Mouse (Mus musculus) CD4-positive helper T cell, adult 2 months (primary cell): ENCODE results near the gene Gm20458.

Experiments used
- DNase-seq: peaks from one replicate; pipeline ENCODE4 v3.0.0-alpha.2; 2012; ENCODE audit warnings: low read depth, missing footprints, low spot score

Gm20458 gene

DNA sequence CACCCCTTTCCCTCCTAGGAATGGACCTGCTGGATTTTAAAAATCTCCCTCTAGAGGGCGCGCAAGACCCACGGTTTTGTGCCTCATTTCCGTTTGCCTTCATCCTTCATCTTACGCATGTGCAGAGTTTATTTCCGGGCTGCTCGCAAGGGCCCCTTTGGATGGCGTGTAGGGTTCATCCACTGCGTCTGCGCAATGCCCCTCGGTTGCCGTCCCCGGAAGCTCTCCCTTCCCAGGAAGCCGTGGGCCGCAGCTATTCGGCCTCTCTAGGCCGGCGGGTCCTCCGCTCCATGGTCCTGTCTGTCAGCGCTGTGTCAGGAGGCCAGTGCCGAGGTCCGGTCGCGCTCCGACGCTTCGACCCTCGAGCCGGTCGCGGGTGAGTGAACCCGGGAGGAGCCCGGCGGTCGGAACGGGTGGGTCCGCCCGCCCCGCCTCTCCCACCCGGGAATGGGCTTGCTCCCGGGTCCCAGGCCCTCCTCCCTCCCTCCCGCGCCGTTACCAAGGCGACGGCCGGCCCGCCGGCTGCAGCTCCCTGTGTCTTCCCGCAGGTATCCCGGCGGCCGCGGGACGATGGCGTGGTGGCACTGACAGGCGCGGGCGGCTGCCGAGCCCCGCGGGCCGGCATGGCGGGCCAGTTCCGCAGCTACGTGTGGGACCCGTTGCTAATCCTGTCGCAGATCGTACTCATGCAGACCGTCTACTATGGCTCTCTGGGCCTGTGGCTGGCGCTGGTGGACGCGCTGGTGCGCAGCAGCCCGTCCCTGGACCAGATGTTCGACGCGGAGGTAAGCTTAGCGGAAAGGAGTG, at the start of gene Gm20458:
Gene Gm20458, plus strand, starts transcription at position 223 of the 807 bp plus-strand sequence.
- peak; percentile 96 for DNase-seq

DNA sequence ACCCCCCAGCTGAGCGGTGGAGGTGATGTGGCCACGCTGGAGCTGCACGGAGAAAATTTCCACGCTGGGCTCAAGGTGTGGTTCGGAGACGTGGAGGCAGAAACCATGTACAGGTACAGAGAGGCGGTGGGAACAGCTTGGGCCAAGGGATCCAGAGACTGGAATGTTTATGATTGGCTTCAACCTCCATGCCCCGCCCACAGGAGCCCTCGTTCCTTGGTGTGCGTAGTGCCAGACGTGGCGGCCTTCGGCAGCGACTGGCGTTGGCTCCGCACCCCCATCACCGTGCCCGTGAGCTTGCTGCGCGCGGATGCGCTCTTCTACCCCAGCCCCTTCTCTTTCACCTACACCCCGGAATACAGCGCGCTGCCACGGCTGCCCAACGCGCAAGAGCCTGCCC, 46.6 kb upstream of the Gm20458 start:
- no peak for DNase-seq

DNA sequence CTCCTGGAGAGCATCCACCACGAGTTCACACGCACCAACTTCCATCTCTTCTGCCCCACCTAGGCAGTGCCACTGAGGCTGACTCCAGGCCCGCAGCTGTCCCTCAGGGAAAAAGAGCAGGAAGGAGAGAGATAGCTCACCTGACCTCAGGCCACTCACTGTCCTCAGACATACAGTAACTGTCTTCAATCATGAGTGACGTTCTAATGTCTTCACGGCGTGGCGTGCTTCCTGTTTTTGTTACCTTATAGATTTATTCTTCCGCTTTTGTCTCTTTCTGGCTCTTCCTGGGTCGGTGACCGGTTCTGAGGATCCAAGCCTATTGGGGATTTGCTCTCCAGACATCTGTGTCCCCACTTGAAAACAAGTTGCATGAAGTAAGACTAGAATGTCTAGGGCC, 46.2 kb upstream of the Gm20458 start:
- no peak for DNase-seq

GRCm38 (mm10) chr2:164417198-164417597, 43.6 kb upstream of the Gm20458 start:
- peak; percentile 46 for DNase-seq

DNA sequence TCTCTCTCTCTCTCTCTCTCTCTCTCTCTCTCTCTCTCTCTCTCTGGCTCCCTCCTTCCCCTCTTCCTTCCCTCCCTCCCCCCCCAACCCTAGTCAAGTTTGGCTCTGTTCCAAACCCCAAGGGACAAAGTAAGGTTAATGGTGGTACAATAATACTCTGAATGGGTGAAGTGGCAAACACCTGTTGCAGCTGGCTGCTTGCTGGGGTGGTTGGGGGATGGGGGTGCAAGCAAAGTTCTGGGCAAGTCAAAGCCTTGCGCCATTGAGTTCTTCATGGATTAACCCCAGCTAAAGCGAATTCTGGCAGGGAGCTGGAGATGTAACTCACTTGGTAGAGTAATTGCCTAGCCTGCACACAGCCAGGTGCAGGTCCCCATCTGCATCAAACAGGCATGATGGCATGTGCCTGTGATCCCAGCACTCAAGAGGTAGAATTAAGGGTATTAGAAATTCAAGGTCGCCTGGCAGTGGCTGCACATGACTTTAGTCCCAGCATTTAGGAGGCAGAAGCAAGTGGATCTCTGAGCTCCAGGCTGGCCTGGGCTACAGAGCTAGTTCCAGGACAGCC, 42.4 kb upstream of the Gm20458 start:
- DNase-seq, result no peak

GRCm38 (mm10) chr2:164419489-164419888, 41.3 kb upstream of the Gm20458 start:
- no peak for DNase-seq

- DNase-seq, result no peak
Measured at GRCm38 (mm10) chr2:164421306-164421705, 39.5 kb upstream of the Gm20458 start.

- no peak for DNase-seq
Measured at GRCm38 (mm10) chr2:164421979-164422378, 38.8 kb upstream of the Gm20458 start.

DNA sequence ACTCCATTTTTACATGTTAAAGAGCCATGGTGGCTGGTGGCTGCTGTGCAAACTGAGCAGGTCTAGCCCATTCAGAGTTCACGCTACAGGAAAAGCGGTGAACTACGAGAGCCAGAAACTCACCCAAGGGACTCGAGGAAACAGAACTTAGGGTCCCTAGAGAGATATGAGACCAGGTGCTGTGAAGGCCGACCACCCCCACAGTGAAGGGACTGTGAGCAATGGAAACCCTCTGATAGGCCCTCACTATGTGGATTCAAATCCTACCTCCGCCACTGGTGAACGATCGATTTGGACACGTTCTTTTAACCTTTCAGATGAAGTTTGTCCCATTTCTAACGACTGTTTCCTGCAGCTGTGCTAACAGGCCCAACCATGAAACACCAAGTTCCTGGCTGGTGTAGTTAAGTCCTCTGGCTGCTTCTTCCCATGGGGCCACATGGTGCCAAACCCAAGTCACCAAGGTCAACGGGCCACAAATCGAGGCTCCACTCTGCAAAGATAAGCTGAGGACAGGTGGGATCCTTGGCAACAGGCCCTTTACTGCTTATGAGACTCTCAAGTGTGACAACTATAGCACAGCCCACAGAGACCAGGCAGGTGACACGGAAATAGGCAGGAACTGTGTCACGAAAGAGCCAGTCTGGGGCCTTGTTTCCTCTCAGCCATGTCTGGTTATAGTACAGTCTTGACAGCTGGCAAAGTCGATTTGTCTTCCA, 37.9 kb upstream of the Gm20458 start:
- no peak for DNase-seq

- DNase-seq, result no peak
Measured at GRCm38 (mm10) chr2:164423464-164423863, 37.3 kb upstream of the Gm20458 start.

DNA sequence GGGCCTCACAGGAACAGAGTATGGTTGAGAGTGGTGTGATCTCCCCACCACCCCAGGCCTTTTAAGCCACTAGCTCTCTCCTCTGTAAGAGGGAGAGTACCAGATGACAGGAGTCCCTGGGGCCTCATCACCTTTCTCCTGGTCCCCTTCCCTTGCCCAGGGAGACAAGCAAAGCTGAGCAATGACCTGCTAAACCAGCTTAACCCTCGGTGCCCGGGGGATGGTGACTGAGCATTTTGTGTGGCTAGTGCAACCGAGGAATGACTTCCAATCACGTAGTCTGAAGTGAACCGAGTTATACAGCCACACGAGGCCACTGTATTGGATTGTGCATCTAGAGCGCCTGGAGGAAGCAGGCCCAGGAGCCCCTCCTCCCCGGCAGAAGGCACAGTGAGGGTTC, 36.4 kb upstream of the Gm20458 start:
- DNase-seq, result no peak

- no peak for DNase-seq
Measured at GRCm38 (mm10) chr2:164425401-164425800, 35.4 kb upstream of the Gm20458 start.

GRCm38 (mm10) chr2:164426121-164426520, 34.6 kb upstream of the Gm20458 start:
- DNase-seq, result no peak

GRCm38 (mm10) chr2:164426952-164427351, 33.8 kb upstream of the Gm20458 start:
- DNase-seq, result no peak

DNA sequence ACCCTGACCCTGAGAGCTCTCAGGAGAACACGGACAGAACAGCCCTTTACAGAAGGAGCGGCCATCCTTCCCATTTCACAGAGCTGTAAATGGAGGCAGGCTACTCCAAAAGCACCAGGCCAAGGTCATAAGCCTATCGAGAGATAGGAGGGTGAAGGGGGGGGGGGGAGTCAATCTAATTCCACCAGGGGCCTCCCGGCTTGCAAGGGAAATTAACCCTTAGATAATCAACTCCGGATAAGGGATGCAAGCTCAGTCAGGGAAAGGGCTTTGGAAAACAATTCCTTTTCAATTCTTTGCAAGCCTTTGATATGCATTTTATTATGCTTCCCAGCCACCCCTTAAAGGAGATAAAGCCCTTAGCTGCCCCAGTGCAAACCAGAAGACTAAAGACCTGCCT, 32.3 kb upstream of the Gm20458 start:
- DNase-seq, result no peak

- no peak for DNase-seq
Measured at GRCm38 (mm10) chr2:164429881-164430615, 30.7 kb upstream of the Gm20458 start.

DNA sequence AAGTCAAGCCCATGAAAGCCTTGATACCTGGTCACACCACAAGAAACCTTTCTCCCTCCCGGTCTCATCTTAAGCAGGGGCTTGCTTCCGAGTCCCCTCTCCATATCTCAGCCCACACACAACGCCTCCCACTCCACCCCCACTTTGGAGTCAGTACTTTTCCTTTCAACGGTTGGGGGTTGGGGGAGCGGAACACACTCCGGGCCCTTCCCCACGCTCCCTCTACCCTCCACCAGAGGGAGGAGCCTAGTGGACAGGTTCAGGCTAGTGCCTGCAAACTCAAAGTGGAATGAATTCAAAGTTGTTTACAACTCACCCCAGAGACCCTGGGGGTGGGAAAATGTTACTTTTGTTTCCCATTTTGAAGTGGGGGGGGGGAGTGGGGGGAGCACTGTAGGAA, 30.1 kb upstream of the Gm20458 start:
- DNase-seq, result no peak

DNA sequence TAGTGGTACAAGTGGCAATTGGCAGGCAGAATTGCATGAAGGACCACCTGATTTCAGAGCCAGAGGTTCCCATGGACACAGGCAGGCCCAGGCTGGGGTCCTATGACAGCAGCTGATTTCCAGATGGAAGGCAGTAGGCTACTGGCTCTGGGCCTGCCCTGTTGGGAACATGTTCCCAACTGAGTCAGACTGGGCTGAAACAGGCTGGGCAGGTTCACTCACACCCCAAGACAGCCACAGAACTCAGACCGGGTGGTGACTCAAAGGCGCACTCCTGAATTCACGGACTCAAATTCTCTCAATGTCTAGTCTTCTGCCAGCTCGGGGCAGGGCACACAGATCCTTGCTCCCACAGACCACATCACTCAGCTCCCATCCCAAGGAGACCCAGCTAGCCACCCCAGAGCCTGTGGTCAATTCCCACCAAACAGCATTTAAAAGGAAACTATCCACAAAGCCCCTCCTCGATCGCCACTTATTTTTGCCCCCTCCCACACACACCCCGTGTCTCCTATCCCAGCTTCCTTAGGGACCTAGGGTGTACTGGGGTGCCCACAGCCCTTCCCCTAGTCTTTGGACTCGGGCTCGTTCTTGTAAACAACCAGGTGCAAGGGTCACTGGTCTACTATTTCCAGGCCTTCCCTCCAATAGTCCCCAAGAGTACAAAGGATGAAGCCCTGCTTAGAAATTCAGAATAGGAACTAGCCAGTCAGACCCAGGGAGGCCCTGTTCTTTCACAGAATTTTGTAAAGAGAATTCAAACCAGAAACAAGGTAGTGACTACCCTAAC, 28.9 kb upstream of the Gm20458 start:
- DNase-seq, result no peak

- DNase-seq, result no peak
Measured at GRCm38 (mm10) chr2:164432541-164433191, 28.1 kb upstream of the Gm20458 start.

DNA sequence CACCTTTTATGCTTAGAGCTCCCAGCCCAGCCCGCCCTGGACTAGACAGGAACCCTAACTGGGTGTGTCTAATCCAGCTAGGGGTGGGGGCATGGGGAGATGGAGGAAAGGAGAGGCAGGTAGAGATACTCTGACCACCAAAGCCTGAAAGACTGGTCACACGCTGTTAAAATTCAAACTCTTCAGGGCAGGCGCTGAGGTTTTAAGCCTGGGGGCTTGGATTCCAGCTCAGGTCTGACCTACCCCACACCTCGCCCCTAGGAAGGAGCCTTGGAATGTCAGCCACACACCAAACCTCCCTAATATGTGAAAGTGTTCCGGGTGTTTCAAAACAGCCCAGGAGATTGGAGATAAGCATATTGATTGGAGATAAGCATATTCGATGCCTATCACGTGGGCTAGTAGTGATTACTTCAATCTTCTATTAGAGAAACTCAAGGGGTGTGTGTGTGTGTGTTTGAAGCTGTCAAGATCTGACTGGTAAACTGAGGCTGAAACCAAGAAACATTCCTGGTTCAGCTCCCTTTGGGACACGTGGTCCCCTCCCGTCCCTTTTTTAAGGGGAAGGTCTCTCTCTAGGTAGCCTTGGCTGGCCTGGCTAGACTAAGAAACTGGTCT, 27.4 kb upstream of the Gm20458 start:
- no peak for DNase-seq
